In the genomic region with DNA sequence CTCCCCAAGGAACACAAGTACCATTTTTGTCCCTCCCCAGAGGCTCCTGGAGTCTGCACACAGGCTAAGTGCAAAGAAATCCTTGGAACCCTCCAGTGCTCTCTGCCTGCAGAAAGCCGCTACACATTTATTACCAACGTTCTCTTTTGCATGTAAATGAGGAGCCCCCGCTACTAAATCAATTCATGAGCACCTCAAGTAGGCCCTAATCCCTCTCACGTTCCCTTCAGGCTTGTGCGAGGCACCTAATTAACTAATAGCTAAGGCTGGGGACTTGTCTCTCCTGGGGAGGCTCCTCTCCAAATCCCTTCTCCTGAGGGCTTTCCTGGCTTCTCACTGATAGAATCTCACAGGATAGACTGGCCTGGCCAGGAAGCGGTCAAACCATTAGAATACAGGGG, we compare ENCODE assay signal across 15 mouse cellular contexts.
A peak's percentile ranks its signal among the peaks of the same experiment; 100 is the strongest.
DNase-seq lines count a peak whose midpoint lies in the region; ATAC-seq lines count a peak whose summit lies in the region.
"Had no signal": no experiment of that assay in that cellular context is flagged by ENCODE, and none has a peak within 500 bp of the region (broad histone marks: within the 10 kb centered on the region; RNA-seq: fewer than 3 reads in every experiment).

No protein-coding gene starts in this region.

- ATAC-seq in forebrain, embryonic 12.5 days (ENCODE audit: low FRiP score): peak; percentile 66; the same call in 1 of the 2 replicates
- ATAC-seq in hindbrain, embryonic 14.5 days (ENCODE audit: low FRiP score): peak; percentile 33; the same call in 1 of the 2 replicates
- ATAC-seq in midbrain, embryonic 16.5 days: peak; percentile 40
- no peak for ATAC-seq in kidney, embryonic 14.5 days (ENCODE audit: low FRiP score, low TSS enrichment)
- ATAC-seq: activated CD4-positive, CD25-positive, alpha-beta regulatory T cell, adult 4 months; intestine, postnatal 0 days had no signal

- peaks cover 19% of the 10 kb centered on the region for H3K27me3 ChIP-seq in forebrain, embryonic 12.5 days
- no peaks in the 10 kb centered on the region for H3K27me3 ChIP-seq in hindbrain, embryonic 14.5 days (ENCODE audit: control insufficient read depth, insufficient read depth, low read length)
- H3K27me3 ChIP-seq in midbrain, embryonic 16.5 days (ENCODE audit: control insufficient read depth, insufficient read depth, low read depth, low read length): no peaks in the 10 kb centered on the region
- no peaks in the 10 kb centered on the region for H3K27me3 ChIP-seq in kidney, embryonic 14.5 days (ENCODE audit: control insufficient read depth, insufficient read depth, low read length)

- no peaks in the 10 kb centered on the region for H3K9me3 ChIP-seq in forebrain, embryonic 12.5 days
- H3K9me3 ChIP-seq in hindbrain, embryonic 14.5 days (ENCODE audit: control insufficient read depth, low read length): no peaks in the 10 kb centered on the region
- H3K9me3 ChIP-seq in midbrain, embryonic 16.5 days (replicated peaks; ENCODE audit: control insufficient read depth, low read length, poor library complexity, severe bottlenecking): no peaks in the 10 kb centered on the region
- H3K9me3 ChIP-seq in kidney, embryonic 14.5 days (ENCODE audit: control insufficient read depth, low read length): no peaks in the 10 kb centered on the region

- no peak overlapping the region for H3K4me3 ChIP-seq in forebrain, embryonic 12.5 days (replicated peaks)
- no peak overlapping the region for H3K4me3 ChIP-seq in hindbrain, embryonic 14.5 days (replicated peaks; ENCODE audit: low read length)
- H3K4me3 ChIP-seq in midbrain, embryonic 16.5 days (ENCODE audit: low read depth, low read length): no peak overlapping the region
- no peak overlapping the region for H3K4me3 ChIP-seq in kidney, embryonic 14.5 days (ENCODE audit: low read length)

- H3K9ac ChIP-seq in forebrain, embryonic 12.5 days: no peak overlapping the region
- no peak overlapping the region for H3K9ac ChIP-seq in hindbrain, embryonic 14.5 days
- no peak overlapping the region for H3K9ac ChIP-seq in midbrain, embryonic 16.5 days (ENCODE audit: low read depth, low read length)
- H3K9ac ChIP-seq in kidney, embryonic 14.5 days (ENCODE audit: low read depth, low read length): no peak overlapping the region

- DNase-seq in embryo, embryonic 11 days: peak; percentile 37
- DNase-seq in hindbrain, embryonic 14.5 days (ENCODE audit: low spot score): no peak
- DNase-seq in kidney, adult 8-10 months: no peak
- no peak for DNase-seq in lung, postnatal 36 days
- no peak for DNase-seq in MN1 (ENCODE audit: low spot score)
- DNase-seq: cerebellum, adult 11 months; heart, postnatal 14 days; lung, adult 18-20 months; thymus, adult 2 months had no signal

- H3K27ac ChIP-seq in forebrain, embryonic 12.5 days: peak overlapping the region; percentile 76
- H3K27ac ChIP-seq in hindbrain, embryonic 14.5 days: peak overlapping the region; percentile 61
- peak overlapping the region; percentile 47 for H3K27ac ChIP-seq in midbrain, embryonic 16.5 days (ENCODE audit: low read length)
- H3K27ac ChIP-seq in kidney, embryonic 14.5 days (ENCODE audit: low read depth, low read length): no peak overlapping the region
- H3K27ac ChIP-seq: macrophage had no signal

- WGBS in forebrain, embryonic 12.5 days: 4% methylated on average over 6 of the region's 6 CpGs
- WGBS in hindbrain, embryonic 14.5 days: 8% methylated on average over 6 of the region's 6 CpGs
- WGBS in midbrain, embryonic 16.5 days: 4% methylated on average over 6 of the region's 6 CpGs
- WGBS in kidney, embryonic 14.5 days: 16% methylated on average over 6 of the region's 6 CpGs

- H3K4me2 ChIP-seq in forebrain, embryonic 12.5 days: peak overlapping the region; percentile 27
- H3K4me2 ChIP-seq in hindbrain, embryonic 14.5 days (replicated peaks): no peak overlapping the region
- no peak overlapping the region for H3K4me2 ChIP-seq in midbrain, embryonic 16.5 days (ENCODE audit: low read length)
- H3K4me2 ChIP-seq in kidney, embryonic 14.5 days (replicated peaks; ENCODE audit: low read depth, low read length): no peak overlapping the region

- no peaks in the 10 kb centered on the region for H3K36me3 ChIP-seq in forebrain, embryonic 12.5 days (replicated peaks)
- no peaks in the 10 kb centered on the region for H3K36me3 ChIP-seq in hindbrain, embryonic 14.5 days (replicated peaks; ENCODE audit: control insufficient read depth, insufficient read depth)
- no peaks in the 10 kb centered on the region for H3K36me3 ChIP-seq in midbrain, embryonic 16.5 days (ENCODE audit: control insufficient read depth, insufficient read depth, low read length)
- H3K36me3 ChIP-seq in kidney, embryonic 14.5 days (ENCODE audit: control insufficient read depth, insufficient read depth, low read length): no peaks in the 10 kb centered on the region

- H3K4me1 ChIP-seq in forebrain, embryonic 12.5 days: peaks cover 48% of the 10 kb centered on the region
- H3K4me1 ChIP-seq in hindbrain, embryonic 14.5 days (replicated peaks; ENCODE audit: control insufficient read depth, insufficient read depth, low read length): peaks cover 42% of the 10 kb centered on the region
- H3K4me1 ChIP-seq in midbrain, embryonic 16.5 days (ENCODE audit: control insufficient read depth, insufficient read depth, low read length): peaks cover 28% of the 10 kb centered on the region
- H3K4me1 ChIP-seq in kidney, embryonic 14.5 days (ENCODE audit: control insufficient read depth, insufficient read depth, low read length): peaks cover 13% of the 10 kb centered on the region
